Mouse (Mus musculus): ENCODE measurements around the gene Vmn1r41. TPM values are rescaled to one million over a fixed set of nuclear protein-coding genes. Genes with fewer than 3 reads are reported as not detected.

Gene Vmn1r41
- not detected in 2 replicates for polyA plus RNA-seq (2012; rRNA removed)

DNA sequence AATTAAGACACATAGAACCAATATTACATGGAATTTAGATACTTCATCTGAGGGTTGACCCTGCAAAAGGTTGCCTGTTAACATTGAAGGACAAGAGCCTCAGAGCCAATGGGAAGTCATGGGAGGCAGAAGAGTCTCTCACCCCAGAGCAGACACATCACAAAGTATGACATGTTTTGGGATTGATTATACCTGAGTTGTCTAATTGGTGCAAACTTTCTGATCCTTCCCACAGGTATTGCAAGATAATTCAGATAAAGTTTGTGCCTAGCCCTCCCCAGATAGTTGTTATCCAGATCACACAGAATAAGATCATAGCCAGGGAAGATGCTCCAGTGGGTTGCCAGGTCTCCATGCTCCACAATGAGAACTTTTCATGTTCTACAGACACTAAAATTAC, at the start of gene Vmn1r41:
Vmn1r41 (plus strand) TSS at position 301 of the 400 bp plus-strand sequence.
- no peak for DNase-seq
- H3K27me3 ChIP-seq (ENCODE audit: control insufficient read depth, insufficient read depth, low read length): no peaks in the 10 kb centered on the region
- no peak for TF ChIP-seq CTCF (IDR thresholded peaks at IDR 0.05; ENCODE audit: borderline replicate concordance, insufficient read depth, low read depth, low read length)
- no peak for TF ChIP-seq POLR2A (IDR thresholded peaks at IDR 0.05; ENCODE audit: borderline replicate concordance, insufficient read depth, low read length)
- no peak within 1 kb of the TSS for H3K27ac ChIP-seq (ENCODE audit: insufficient read depth, low read length)
- no peak within 1 kb of the TSS for H3K4me3 ChIP-seq (replicated peaks; ENCODE audit: insufficient read depth, low read depth, low read length)
- no peaks in the 10 kb centered on the region for H3K4me1 ChIP-seq (ENCODE audit: control insufficient read depth, insufficient read depth, low read length)

DNA sequence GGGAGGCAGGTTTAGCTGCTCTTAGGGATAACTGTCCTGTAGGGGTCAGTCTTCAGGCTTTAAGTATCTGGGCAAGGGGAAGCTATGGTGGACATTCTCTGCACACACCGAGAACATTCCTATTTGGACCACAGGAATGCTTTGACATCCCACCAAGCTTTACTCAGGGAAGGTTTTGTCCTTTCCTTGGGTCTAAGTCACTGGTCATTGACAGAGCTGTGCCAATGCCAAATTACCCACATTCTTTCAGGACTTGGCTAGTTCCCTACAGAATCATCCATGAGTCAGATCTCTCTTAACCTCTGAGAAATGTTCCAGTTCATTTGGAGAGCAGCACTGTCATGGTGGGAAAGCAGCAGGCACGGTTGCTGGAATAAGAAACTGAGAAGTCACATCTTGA, 33.9 kb upstream of the Vmn1r41 start:
- Histone ChIP-seq H3K4me3 (replicated peaks; ENCODE audit: insufficient read depth, low read depth, low read length) (no peak overlapping the region), H3K27ac (ENCODE audit: insufficient read depth, low read length) (no peak overlapping the region), H3K27me3 (ENCODE audit: control insufficient read depth, insufficient read depth, low read length) (no peaks in the 10 kb centered on the region), H3K4me1 (ENCODE audit: control insufficient read depth, insufficient read depth, low read length) (no peaks in the 10 kb centered on the region)
- no peak for TF ChIP-seq CTCF (IDR thresholded peaks at IDR 0.05; ENCODE audit: borderline replicate concordance, insufficient read depth, low read depth, low read length)
- 65% methylated on average over 2 of the region's 2 CpGs for WGBS
- no peak for DNase-seq

DNA sequence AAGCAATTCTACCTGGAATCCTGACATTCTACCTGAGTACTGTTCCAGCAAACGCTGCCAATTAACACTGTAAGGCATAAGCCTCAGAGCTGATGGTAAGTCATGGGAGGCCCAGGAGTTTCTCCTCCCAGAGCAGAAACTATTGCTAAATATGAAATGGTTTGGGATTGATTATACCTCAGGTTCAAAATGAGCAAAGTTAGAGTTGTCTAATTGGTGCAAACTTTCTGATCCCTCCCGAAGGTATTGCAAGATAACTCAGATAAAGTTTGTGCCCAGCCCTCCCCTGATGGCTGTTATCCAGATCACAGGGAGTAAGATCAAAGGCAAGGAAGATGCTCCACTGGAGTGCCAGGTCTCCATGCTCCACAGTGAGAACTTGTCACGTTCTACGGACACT, 33.3 kb upstream of the Vmn1r41 start, which contains the start of gene Vmn1r40:
Vmn1r40 (plus strand) TSS at position 301 of the 400 bp plus-strand sequence.
- H3K4me1 ChIP-seq (ENCODE audit: control insufficient read depth, insufficient read depth, low read length): no peaks in the 10 kb centered on the region
- no peak within 1 kb of the TSS for H3K4me3 ChIP-seq (replicated peaks; ENCODE audit: insufficient read depth, low read depth, low read length)
- no peak within 1 kb of the TSS for H3K27ac ChIP-seq (ENCODE audit: insufficient read depth, low read length)
- WGBS: 65% methylated on average over 4 of the region's 4 CpGs
- no peak for DNase-seq
- H3K27me3 ChIP-seq (ENCODE audit: control insufficient read depth, insufficient read depth, low read length): no peaks in the 10 kb centered on the region
- no peak for TF ChIP-seq CTCF (IDR thresholded peaks at IDR 0.05; ENCODE audit: borderline replicate concordance, insufficient read depth, low read depth, low read length)
- TF ChIP-seq POLR2A (IDR thresholded peaks at IDR 0.05; ENCODE audit: borderline replicate concordance, insufficient read depth, low read length): no peak

DNA sequence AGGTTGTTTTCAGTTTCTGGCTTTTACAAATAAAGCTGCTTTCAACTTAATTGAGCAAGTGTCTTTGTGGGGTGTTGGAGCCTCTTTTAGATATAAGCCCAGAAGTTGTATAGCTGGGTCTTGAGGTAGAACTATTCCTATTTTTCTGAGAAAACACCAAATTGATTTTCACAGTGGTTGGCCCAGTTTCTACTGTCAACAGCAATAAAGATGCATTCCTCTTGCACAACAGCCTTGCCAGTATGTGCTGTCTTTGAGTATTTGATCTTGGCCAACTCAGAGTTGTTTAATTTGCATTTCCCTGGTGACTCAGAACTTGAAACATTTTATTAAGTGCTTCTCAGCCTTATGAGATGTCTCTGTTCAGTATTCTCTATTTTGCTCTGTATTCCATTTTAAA, 22.5 kb upstream of the Vmn1r41 start:
- no peak for DNase-seq
- no peak overlapping the region for H3K27ac ChIP-seq (ENCODE audit: insufficient read depth, low read length)
- TF ChIP-seq CTCF (IDR thresholded peaks at IDR 0.05; ENCODE audit: borderline replicate concordance, insufficient read depth, low read depth, low read length): no peak
- no peak for TF ChIP-seq POLR2A (IDR thresholded peaks at IDR 0.05; ENCODE audit: borderline replicate concordance, insufficient read depth, low read length)
- no peak overlapping the region for H3K4me3 ChIP-seq (replicated peaks; ENCODE audit: insufficient read depth, low read depth, low read length)
- no peaks in the 10 kb centered on the region for H3K27me3 ChIP-seq (ENCODE audit: control insufficient read depth, insufficient read depth, low read length)
- no peaks in the 10 kb centered on the region for H3K4me1 ChIP-seq (ENCODE audit: control insufficient read depth, insufficient read depth, low read length)

DNA sequence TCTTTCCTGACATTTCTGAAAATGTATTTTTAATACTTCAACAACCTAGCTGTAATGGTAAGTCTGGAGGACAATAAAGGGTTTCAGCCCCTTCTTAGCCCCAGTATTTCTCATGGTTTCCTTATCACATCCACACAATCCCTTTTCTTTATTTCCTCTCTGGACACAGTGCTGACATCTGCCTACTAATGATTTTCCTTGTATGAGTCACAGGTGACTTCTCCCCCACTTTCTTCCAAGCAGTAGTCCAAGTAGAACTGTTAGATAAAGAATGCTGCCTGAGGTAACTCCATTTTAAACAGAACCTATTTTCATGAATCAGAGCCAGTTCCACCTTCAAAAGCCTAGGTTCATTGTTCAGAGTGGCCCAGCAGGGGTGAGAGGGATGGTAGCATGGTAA, 2.2 kb downstream of the Vmn1r41 start:
- no peak for DNase-seq
- no peaks in the 10 kb centered on the region for H3K4me1 ChIP-seq (ENCODE audit: control insufficient read depth, insufficient read depth, low read length)
- H3K27ac ChIP-seq (ENCODE audit: insufficient read depth, low read length): no peak overlapping the region
- H3K4me3 ChIP-seq (replicated peaks; ENCODE audit: insufficient read depth, low read depth, low read length): no peak overlapping the region
- TF ChIP-seq CTCF (IDR thresholded peaks at IDR 0.05; ENCODE audit: borderline replicate concordance, insufficient read depth, low read depth, low read length) (no peak), POLR2A (IDR thresholded peaks at IDR 0.05; ENCODE audit: borderline replicate concordance, insufficient read depth, low read length) (no peak)
- H3K27me3 ChIP-seq (ENCODE audit: control insufficient read depth, insufficient read depth, low read length): no peaks in the 10 kb centered on the region

DNA sequence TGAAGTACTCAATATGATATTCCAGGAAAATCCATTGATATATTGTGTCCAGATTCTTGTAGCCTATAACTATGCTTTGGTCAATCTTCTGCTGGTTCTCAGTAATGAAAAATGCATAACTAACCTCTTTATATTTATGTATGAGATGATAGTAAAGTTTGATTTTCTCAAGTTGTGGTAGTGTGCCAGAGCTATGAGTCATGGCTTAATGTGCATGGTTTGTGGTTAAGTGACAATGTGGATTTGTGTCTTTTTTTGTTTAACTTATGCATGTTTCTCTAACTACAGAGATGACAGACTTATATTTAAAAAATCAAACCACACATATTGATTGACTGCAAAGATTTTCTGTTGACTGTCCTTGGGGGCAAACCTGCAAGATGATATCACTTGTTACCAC, 49.7 kb downstream of the Vmn1r41 start:
- H3K27ac ChIP-seq (ENCODE audit: insufficient read depth, low read length): no peak overlapping the region
- no peaks in the 10 kb centered on the region for H3K4me1 ChIP-seq (ENCODE audit: control insufficient read depth, insufficient read depth, low read length)
- TF ChIP-seq POLR2A (IDR thresholded peaks at IDR 0.05; ENCODE audit: borderline replicate concordance, insufficient read depth, low read length) (no peak), CTCF (IDR thresholded peaks at IDR 0.05; ENCODE audit: borderline replicate concordance, insufficient read depth, low read depth, low read length) (no peak)
- DNase-seq: no peak
- H3K4me3 ChIP-seq (replicated peaks; ENCODE audit: insufficient read depth, low read depth, low read length): no peak overlapping the region
- H3K27me3 ChIP-seq (ENCODE audit: control insufficient read depth, insufficient read depth, low read length): no peaks in the 10 kb centered on the region

Other genes with a start within 250 kb of the Vmn1r41 start
- gene Chchd6, start 145.1 kb upstream of the Vmn1r41 start, polyA plus RNA-seq (2012; rRNA removed): 93.1 and 104 TPM in 2 replicates
- 4.7 and 5.5 TPM in 2 replicates for gene Txnrd3, start 96.8 kb upstream of the Vmn1r41 start, polyA plus RNA-seq (2012; rRNA removed)
- gene Vmn1r40, start 33.2 kb upstream of the Vmn1r41 start, polyA plus RNA-seq (2012; rRNA removed): not detected in 2 replicates
- not detected in 2 replicates for gene Vmn1r42, start 135.6 kb downstream of the Vmn1r41 start, polyA plus RNA-seq (2012; rRNA removed)
- gene Vmn1r43, start 135.6 kb downstream of the Vmn1r41 start, polyA plus RNA-seq (2012; rRNA removed): not detected in 2 replicates
- not detected in 2 replicates for gene Vmn1r44, start 142.9 kb downstream of the Vmn1r41 start, polyA plus RNA-seq (2012; rRNA removed)
- gene Vmn1r45, start 199.8 kb downstream of the Vmn1r41 start, polyA plus RNA-seq (2012; rRNA removed): not detected in 2 replicates
- not detected in 2 replicates for gene Vmn1r46, start 228.5 kb downstream of the Vmn1r41 start, polyA plus RNA-seq (2012; rRNA removed)

Measured in cerebellum, adult 2 months (tissue).